Mouse (Mus musculus) testis, postnatal 10 days (tissue): Measurements from ENCODE around the gene Hacl1.
A peak's percentile ranks its signal among the peaks of the same experiment; 100 is the strongest.

Source experiments
- DNase-seq: peaks from one replicate; pipeline ENCODE4 v3.0.0; 2021; ENCODE audit warnings: low spot score

Gene Hacl1

DNA sequence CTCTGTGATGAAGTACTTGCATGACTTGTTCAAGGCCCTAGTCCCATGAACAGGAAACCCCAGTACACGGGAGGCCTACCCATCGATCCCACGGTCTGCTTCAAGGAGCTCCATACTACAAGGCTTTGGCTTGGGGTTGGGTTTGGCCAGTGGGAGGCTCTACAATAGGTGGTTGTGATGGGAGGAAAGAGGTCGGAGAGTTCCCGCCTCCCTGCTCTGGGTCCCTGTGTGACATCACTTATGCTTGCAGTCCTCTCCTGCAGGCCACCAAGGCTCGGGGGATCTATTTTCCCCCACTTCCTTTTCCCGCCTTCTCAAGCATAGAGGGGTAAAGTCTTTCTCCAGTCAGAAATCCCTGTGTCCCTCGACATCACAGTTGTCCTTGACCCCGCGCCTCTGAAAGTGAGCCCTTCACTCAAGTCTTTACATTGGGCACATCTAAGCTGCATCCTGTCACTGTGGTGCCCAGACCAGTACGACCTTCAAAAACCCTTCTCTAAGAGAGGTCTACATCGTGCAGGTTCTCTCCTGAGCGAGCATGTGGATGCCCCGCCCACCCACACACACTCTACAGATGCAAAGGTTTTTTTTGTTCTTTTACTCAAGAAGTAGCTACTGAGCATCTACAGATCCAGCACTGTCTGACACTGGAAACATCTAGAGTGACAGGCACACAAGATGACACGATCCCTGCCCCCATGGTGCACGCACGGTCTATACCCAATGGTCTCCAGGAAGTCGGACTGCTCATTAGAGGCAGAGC lies 66.0 kb downstream of the Hacl1 start:
- DNase-seq, result no peak

DNA sequence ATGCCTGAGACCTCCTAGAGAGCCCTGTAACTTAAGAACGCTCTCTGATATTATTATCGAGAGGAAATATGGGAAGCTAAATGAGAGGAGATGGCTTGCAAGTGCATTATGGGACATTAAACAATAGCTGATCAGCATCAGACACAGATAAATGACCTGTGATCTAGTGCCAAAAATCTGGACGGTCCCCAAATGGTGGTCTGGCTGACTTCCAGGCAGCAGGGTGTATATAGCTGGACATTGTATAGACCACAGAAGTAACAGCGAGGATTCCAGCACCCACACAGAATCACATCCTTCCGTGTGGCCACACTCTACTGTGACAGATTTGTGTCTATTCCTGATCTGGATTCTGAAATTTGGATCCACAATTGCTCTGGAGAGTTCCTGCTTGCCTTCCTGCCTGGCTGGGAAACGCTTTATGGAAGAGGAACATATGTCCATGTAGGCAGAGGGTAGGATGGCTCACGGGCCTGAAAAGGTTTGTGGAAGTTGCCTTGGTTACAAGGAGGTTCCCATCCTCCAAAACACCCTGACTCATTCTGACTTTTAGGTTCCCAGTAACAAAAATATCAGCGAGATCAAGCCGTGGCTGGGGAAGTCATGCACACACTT lies 68.4 kb downstream of the Hacl1 start:
- DNase-seq, result no peak

DNA sequence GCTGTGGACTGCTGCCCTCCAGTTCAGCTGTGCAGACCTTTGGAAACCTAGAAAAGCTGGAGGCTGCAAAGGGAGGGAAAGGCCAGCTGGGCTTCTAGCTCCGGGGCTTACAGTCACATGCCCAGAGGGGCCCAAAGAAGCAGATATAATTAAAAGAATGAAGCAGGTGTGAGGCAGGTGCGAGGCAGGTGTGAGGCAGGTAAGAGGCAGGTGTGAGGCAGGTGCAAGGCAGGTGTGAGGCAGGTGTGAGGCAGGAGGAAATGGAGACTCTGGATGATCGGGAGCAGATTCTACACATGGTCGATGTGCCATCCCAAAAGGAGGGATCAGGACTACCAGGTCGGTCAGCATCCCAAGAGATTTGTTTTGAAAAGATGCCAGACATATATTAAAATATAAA lies 69.7 kb downstream of the Hacl1 start:
- no peak for DNase-seq

DNA sequence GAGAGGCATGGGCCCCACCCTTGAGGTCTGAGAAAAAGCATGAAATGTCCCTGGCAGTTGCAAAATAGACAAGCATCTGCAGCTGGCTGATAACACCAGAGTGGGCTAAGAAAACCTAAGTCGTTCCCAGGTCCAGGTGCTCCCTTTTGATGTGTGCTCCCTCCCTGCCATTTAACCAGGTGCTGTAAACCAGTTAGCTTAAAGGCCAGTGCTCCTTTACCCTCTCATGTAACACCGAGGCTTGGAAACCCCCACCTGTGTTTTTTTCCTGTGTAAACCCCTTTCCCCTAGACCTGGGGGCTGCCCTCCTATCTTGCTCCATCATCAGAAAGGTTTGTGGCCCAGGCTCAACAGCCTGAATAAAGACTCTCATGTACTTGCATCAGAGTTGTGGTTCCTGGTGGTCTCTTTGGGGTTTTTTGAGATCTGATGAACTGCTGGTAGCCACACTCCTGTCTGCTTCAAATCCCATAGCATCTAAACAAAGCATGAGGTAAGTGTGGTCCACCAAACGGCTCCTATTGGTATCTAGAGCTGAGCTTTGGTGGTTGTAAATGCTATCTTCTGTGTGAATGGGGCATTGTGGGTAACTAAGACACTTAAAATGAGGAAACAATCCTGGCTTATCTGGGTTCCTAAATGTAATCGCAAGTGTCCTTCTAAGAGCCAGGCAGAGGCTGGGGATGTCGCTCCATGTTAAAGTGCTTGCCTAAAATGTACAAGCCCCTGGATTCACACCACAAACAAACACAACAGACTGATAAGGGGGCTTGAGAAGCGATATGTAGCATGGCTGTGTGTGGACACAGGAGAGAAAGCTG lies 70.7 kb downstream of the Hacl1 start:
- no peak for DNase-seq

DNA sequence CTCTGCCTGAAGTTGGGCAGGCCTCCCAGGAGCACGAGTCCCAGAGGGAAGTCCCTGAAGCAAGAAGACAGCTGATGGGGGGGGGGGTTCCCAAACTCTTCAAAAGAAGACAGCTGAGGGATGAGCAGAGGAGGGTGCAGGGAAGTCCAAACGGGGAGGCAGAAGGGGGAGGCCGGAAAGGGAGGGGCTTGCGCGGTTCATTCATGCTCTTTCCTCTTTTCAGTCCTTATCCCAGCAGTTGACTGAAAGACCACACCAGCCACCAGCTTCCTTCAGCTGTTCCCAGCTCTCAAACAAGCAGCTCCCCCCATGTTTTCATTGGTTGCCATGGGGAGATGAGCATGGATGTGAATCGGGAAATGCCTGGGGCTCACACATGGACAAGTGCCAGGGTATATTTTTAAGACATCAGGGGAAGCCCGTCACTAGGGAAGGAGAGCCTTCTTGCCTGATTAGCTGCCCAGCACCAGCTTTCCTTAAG lies 71.9 kb downstream of the Hacl1 start:
- no peak for DNase-seq

DNA sequence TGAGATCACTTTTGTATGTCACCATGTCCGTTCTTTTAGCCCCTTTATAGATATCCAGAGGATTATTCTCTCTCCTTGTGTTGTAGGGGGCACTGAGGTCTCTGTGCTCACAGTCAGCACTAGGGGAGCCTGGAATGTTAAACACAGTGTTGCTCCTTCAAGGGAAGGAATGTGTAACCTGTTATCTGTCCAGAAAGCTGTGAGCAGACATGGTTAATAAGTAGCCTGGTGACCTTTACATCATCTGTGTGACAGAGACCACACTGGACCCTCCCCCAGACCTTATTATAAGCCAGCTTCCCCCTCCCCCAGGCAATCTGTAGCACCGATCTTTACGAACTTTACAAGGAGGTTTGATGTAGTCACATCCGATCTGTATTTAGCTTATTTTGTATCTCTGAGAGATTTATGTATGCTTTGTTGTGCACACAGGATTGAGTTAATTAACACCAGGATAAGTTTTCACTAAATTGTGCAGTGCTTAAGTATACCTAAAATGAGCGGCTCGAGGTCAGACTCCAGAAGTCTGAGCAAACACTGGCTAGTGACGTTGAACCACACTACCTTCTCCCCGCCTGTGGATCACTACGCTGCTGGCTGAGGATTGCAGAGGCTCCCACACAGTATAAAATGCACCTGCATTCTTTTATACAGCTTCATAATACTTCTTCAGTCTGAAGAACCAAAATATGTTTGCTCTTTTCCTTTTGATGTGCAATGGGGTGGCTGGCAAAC lies 75.4 kb downstream of the Hacl1 start:
- DNase-seq, result no peak

DNA sequence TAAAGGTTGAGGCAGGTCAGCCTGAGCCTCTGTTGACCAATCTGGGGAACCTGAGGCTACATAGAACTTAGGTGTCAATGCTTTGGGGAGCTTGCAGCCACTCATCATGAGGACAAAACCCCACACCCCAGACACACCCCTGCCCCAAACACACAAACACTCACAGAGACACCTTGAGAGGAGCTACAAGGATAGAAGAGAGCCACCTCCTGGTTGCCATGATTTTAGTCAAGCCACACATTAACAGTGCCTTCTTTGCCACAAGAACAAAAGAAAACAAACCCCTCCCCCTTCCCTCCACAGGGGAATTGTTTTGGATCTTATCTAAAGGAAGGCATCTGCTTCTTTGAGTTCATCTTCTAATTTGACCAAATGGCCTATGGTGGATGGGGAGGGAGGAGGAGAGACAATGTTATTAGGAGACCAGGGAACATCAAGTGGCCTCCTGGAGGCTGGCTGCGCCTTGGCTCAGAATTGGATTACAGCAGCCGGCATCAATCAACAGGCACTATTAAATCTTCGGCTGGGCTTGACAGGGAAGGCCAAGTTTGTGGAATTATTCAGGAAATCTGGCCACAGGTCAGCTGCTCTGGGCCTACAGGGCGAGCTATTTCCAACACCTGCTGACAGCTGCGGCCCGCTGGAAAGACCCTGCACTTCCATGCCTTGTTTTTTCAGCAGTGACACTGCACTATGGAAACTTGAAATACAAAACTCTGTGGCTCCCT lies 76.5 kb downstream of the Hacl1 start:
- DNase-seq, result peak; percentile 52

DNA sequence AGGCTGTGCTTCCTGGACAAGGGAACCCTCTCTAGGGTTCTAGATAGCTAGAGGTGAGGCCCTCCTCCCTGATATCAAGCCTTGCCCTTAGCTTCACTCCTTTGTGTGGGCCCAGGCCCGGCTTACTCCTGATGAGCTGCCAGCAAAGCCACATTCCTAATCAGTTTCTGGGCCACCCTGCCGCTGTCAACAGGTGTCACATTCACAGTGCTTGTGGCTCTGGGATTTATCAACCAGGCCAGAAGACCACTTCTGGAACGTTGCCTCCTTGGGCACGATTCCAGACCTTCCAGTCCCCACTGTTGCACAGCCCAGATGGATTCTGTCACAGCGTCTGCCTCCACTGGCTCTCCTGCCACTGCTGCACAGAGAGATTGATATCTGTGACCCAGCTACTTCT lies 80.2 kb downstream of the Hacl1 start:
- no peak for DNase-seq

DNA sequence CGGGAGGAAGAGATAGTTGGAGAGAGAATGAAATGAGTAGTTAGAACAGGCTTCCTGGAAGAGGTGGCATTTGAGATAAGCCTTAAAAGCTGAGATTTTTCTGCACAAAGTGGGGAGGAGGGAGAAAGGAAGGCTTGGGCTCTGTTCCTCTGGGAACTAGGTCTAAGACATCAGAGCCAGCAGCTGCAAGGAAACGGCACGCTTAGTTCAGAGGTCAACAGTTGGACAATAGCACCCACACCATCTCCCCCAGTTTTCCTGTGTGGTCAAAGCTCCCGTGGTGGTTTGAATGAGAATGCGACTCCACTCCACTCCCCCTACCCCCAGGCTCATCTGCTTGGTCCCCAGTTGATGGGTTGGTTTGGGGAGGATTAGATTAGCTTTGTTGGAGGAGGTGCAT lies 81.9 kb downstream of the Hacl1 start:
- DNase-seq, result no peak

DNA sequence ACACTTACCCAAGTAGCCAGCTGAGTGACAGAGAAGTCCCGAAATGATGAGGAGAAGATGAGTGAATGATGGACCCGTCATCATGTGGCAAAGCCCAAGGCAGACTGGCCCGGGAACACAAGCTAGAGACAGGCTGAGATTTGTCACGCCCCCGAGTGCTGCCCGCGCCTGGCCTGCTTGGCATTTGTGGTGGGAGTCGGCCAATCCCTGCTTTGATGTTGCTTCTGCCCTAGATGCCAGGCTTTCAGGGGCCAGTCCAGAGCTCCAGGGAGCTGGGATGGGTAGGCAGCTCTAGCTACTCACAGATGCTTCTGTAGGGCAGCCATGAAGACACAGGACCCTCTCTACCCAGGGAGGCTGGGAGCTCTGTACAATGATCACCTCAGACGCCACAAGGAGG lies 83.3 kb downstream of the Hacl1 start:
- DNase-seq, result no peak

DNA sequence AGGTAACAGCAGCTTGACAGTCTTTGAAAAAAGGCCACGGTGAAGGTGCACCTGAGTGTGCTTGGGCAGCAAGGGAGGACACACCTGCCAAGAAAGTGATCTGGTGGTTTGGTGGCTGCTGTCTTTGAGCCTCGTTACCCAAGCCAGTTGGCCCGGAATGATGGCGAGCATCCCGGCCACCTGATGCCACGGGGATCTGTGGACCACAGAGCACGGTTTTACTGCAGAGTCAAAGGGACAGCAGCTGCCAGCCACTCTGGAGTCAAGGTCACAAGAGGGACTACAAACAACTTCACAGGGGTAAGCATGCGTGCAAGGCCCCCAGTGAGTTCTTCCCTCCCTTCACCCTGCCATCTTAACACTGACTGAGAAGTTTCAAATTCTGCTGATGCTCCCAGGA lies 83.8 kb downstream of the Hacl1 start:
- no peak for DNase-seq

DNA sequence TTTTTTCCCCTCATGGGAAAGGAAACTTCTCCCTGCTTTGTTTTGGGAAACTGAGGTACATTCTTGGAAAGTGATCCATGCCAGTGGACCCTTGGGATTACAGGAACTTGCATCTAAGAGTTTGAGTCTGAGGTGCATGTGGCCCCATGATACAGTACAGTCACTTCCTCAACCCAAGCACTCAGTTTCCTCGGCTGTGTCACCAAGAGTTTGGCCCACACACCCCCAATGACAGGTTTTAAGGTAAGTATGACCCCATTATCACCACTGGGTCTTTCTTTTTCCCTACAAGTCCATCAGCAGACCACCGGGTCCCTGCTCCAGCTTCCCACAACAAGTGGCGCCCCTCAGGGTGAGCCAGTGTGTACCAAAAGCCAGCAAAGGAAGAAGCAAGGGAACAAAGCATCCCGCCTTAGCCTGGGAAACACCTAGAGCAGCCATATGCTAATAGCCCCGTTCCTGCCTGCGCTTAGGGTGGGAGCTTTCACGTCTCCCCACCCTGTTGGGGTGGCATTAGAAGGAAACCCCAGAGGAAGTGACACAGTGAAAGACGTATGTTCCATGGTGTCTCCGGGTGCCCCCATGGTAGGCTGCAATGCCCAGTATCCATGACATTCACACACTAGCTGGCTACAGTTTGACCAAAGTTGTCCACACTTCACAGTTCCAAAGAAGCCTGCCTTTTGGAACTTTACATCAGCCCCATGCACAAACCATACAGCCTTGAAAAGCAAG lies 84.4 kb downstream of the Hacl1 start:
- DNase-seq, result no peak

DNA sequence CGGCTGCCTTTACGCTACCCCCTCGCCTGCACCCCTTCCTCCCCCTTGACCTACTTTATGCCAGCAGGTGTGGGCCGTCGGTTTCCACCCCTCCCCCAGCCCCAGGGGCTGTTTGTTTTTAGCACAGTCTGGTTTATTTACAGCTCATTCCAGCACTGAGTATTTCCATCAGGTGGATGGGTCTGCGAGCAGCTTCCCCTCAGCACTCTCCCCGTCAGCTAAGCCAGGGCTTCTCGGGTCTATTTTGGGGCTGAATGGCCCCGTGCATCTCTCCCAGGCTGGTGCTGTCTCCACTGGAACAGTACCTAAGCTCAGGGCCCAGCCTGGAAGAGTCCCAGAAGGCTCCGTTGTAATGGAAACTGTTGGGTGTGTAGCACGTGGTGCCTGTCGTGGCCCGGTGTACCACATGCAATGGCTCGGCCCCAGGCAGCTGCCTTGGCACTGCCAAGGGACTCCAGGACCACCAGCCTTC lies 85.1 kb downstream of the Hacl1 start:
- no peak for DNase-seq

DNA sequence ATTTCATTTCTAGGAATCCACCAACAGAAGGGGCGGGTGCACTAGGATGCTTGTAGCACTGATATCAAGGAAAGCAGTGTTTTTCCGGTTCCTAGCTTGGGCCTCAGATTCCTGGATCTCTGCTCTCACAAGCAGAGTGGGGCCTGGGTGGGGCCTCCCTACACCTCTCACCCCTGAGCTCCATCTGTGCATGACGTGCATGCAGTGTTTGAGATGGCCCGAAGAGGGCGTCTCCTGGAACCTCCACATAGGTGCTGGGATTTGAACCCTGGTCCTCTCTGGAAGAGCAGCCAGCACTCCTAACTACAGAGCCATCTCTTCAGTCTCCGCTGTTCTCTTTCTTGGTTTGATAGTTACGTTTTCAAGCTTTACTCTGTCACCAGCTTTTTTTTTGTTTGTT lies 86.1 kb downstream of the Hacl1 start:
- no peak for DNase-seq
